Mouse (Mus musculus) ES-E14 (cell line): ENCODE measurements around the gene Cryge. TPM values are rescaled to one million over a fixed set of nuclear protein-coding genes. Genes with fewer than 3 reads are reported as not detected.
A peak's percentile ranks its signal among the peaks of the same experiment; 100 is the strongest.

Experiments used
- DNase-seq: peaks from one replicate; pipeline ENCODE4 v3.0.0-alpha.2; 2013; ENCODE audit warnings: low read depth, low spot score
- H3K27ac ChIP-seq: 2 replicates; pipeline ENCODE4 v1.5.1; 2012; ENCODE audit warnings: low read depth, mild to moderate bottlenecking, low read length, moderate library complexity, mixed read lengths; ENCODE audit not compliant: poor library complexity, insufficient read depth, severe bottlenecking
- H3K36me3 ChIP-seq: 2 replicates; pipeline ENCODE4 v1.6.1; 2012; ENCODE audit warnings: mild to moderate bottlenecking, low read length, moderate library complexity, mixed read lengths; ENCODE audit not compliant: control insufficient read depth, poor library complexity, insufficient read depth, severe bottlenecking
- H3K4me1 ChIP-seq, 2 experiments: fragments of 150-350 bp in 1 of 2; sonication (generic) in 1 of 2; 2 replicates each; pipeline ENCODE4 v1.6.1; 2012; ENCODE audit warnings: low read length in 2 of 2, mild to moderate bottlenecking in 1 of 2, mixed read lengths in 1 of 2; ENCODE audit not compliant: control insufficient read depth in 2 of 2, insufficient read depth in 2 of 2, poor library complexity in 1 of 2
- H3K4me3 ChIP-seq, 2 experiments: fragments of 150-350 bp in 1 of 2; sonication (generic) in 1 of 2; 2 replicates each; pipeline ENCODE4 v1.5.1; 2012; ENCODE audit warnings: low read length in 2 of 2, low read depth in 1 of 2, mild to moderate bottlenecking in 1 of 2, mixed read lengths in 1 of 2; ENCODE audit not compliant: insufficient read depth in 1 of 2, poor library complexity in 1 of 2, severe bottlenecking in 1 of 2
- H3K9ac ChIP-seq: 2 replicates; pipeline ENCODE4 v1.6.1; 2012; ENCODE audit warnings: low read depth, mild to moderate bottlenecking, low read length, mixed read lengths; ENCODE audit not compliant: poor library complexity, insufficient read depth, severe bottlenecking
- H3K9me3 ChIP-seq: fragments of 150-350 bp; sonication (generic); 2 replicates; pipeline ENCODE4 v1.6.1; 2012; ENCODE audit warnings: low read depth, mild to moderate bottlenecking, low read length; ENCODE audit not compliant: control insufficient read depth, insufficient read depth
- CHD2 ChIP-seq: IDR thresholded peaks from 2 replicates; pipeline ENCODE4 v1.6.1; 2014; ENCODE audit warnings: mild to moderate bottlenecking, low read depth, low read length, inconsistent platforms
- HCFC1 ChIP-seq: IDR thresholded peaks from 2 replicates; pipeline ENCODE4 v1.6.1; 2012; ENCODE audit warnings: low read length, inconsistent platforms, borderline replicate concordance; ENCODE audit not compliant: insufficient read depth
- MAFK ChIP-seq: IDR thresholded peaks from 2 replicates; pipeline ENCODE4 v1.6.1; 2014; ENCODE audit warnings: mild to moderate bottlenecking, low read depth, low read length, inconsistent platforms; ENCODE audit not compliant: insufficient read depth
- ZC3H11A ChIP-seq: IDR thresholded peaks from 2 replicates; pipeline ENCODE4 v1.6.1; 2012; ENCODE audit warnings: low read depth, mild to moderate bottlenecking, inconsistent platforms, low read length, borderline replicate concordance
- ZNF384 ChIP-seq: IDR thresholded peaks from 2 replicates; pipeline ENCODE4 v1.6.1; 2012; ENCODE audit warnings: low read depth, low read length, inconsistent platforms
- in situ Hi-C, 2 experiments: fragments of 600-800 bp; cut with MboI; formaldehyde crosslinking; loops; one replicate each; pipeline ENCODE4 v1.15.1; 2025; ENCODE audit warnings: low sequenced_read_pairs in 2 of 2, inconsistent platforms in 1 of 2; ENCODE audit not compliant: unreplicated experiment in 2 of 2
- total RNA-seq: library from RNA; depleted of rRNA; stranded (reverse); fragments of 300-350 nt; gene quantifications from 2 replicates; pipeline ENCODE4 v1.2.3, GENCODE M21; 2012; rRNA removed

The Cryge gene
- total RNA-seq, 1 experiment: 4.3 TPM

- Histone ChIP-seq H3K9ac (no peak overlapping the region), H3K36me3 (no peaks in the 10 kb centered on the region), H3K4me1 (0 out of 4 replicates have a peak, but pooled peaks cover 0 to 3% of the 10 kb centered on the region in 2 experiments), H3K4me3 (no peak overlapping the region), H3K27ac (no peak overlapping the region), H3K9me3 (no peaks in the 10 kb centered on the region)
- no peak for TF ChIP-seq HCFC1
- peak; percentile 99 for TF ChIP-seq ZC3H11A
- no peak for TF ChIP-seq CHD2
- 0 out of 2 replicates have a peak, but pooled peaks have one; percentile 15 for TF ChIP-seq ZNF384
- peak; percentile 76 for DNase-seq
- in situ Hi-C loops: no loop called here
Observed at GRCm38 (mm10) chr1:65010153-65010552, 40.8 kb downstream of the Cryge start.

DNA sequence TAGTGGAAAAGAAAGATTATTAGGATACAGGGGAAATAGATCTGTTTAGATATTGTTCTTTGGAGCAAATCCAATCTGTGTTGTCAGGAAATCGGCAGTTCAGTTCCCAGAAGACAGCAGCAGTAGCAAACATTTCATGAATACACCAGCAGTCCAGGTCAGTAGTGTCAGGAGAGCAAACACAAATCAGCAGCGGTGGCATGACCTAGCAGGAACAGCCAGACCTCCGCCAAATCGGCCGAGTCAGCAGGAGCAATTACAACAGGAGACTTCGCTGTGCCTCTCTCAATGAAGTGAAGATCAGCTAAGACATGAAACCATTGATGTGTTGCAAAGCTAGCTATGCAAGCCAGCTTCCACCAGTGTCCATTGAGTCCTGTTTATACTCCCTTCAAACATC, 45.4 kb downstream of the Cryge start:
- Histone ChIP-seq H3K9ac (no peak overlapping the region), H3K4me3 (no peak overlapping the region), H3K27ac (no peak overlapping the region), H3K9me3 (no peaks in the 10 kb centered on the region), H3K4me1 (no peaks in the 10 kb centered on the region), H3K36me3 (no peaks in the 10 kb centered on the region)
- DNase-seq: no peak
- in situ Hi-C loops: no loop called here
- no peak for TF ChIP-seq MAFK
- no peak for TF ChIP-seq HCFC1
- TF ChIP-seq ZC3H11A: no peak
- no peak for TF ChIP-seq CHD2
- no peak for TF ChIP-seq ZNF384

DNA sequence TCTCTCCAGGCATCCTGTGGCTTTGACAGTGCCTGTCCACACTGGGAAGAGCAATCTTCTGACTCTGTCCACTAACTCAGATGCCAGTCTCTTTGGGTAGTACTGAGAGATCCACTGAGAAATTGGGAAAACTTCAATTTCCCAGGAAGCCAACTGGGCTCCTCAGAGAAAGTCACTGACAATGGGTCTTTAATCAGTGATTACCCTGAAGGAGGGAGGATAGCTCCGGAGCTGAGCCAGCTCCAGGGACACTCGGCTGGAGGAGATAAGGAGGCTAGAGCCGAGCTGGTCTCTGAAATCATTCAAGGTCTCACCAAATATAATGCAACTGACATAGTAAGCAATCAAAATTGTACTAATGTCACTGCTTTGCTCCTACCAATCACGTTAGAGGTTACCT, 46.4 kb downstream of the Cryge start:
- H3K9ac ChIP-seq: no peak overlapping the region
- no peak overlapping the region for H3K4me3 ChIP-seq
- H3K36me3 ChIP-seq: no peaks in the 10 kb centered on the region
- H3K4me1 ChIP-seq: no peaks in the 10 kb centered on the region
- no peak for TF ChIP-seq ZNF384
- no peak for TF ChIP-seq CHD2
- TF ChIP-seq ZC3H11A: no peak
- TF ChIP-seq HCFC1: no peak
- TF ChIP-seq MAFK: no peak
- H3K9me3 ChIP-seq: no peaks in the 10 kb centered on the region
- DNase-seq: no peak
- no peak overlapping the region for H3K27ac ChIP-seq
- in situ Hi-C loops: no loop called here

Other genes starting within 250 kb of the Cryge start
- 9.8 and 10.7 TPM in 2 replicates for gene Plekhm3, start 94.3 kb downstream of the Cryge start, total RNA-seq
- gene Akr1cl, start 18.4 kb downstream of the Cryge start, total RNA-seq: 0.37 and 1.6 TPM in 2 replicates
- 1.6 TPM in 1 of 2 replicates, not detected in the other for gene Crygd, start 12.3 kb upstream of the Cryge start, total RNA-seq
- 1.3 TPM in 1 of 2 replicates, not detected in the other for gene Crygc, start 22.5 kb upstream of the Cryge start, total RNA-seq
- 0.48 and 0.67 TPM in 2 replicates for gene Crygb, start 31.1 kb upstream of the Cryge start, total RNA-seq
- 1.5 and 2.3 TPM in 2 replicates for gene Cryga, start 52.2 kb upstream of the Cryge start, total RNA-seq
- gene Gm28845, start 68.4 kb upstream of the Cryge start, total RNA-seq: 0.58 TPM in 1 of 2 replicates, not detected in the other
- 4.7 and 6.1 TPM in 2 replicates for gene D630023F18Rik, start 72.1 kb upstream of the Cryge start, total RNA-seq
- 25.0 and 51.1 TPM in 2 replicates for gene Idh1, start 135.4 kb upstream of the Cryge start, total RNA-seq
- gene Pikfyve, start 135.5 kb upstream of the Cryge start, total RNA-seq: 29.1 and 30.4 TPM in 2 replicates
- gene Pth2r, start 230.9 kb upstream of the Cryge start, total RNA-seq: 0.09 and 0.11 TPM in 2 replicates